In the genomic region with DNA sequence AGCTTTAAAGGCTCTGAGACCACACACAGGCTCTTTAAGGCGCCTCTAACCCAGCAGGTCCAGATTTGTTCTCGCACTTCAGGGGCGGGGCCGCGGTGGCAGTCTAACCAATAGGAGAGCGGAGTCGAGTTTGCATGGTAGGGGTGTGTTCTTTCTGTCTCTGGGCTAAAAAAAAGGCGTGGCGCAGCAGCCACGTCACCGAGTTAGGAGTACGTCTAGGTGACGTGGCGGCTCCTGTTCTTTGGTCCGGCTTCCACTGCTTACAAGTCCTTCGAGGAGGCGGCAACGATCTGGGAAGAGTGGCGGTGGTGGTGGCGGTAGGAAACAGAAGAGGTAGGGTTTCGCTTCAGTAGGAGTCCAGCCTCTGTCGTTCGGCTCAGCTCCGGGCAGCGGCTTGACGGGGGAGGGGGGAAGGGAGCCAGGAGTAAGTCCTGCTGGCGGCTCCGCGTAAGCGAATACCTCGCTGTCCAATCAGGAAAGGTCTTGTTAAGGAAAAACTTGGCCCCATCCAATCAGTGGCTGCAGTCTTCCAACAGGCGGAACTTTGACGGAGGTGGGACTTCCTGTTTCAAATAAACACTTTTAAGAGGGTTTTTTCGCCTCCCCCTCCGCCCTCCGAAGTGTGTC, we compare ENCODE assay signal across 8 mouse cellular contexts. TPM values are rescaled to one million over a fixed set of nuclear protein-coding genes. Genes with fewer than 3 reads are reported as not detected.
A peak's percentile ranks its signal among the peaks of the same experiment; 100 is the strongest.
DNase-seq lines count a peak whose midpoint lies in the region; ATAC-seq and TF ChIP-seq lines count a peak whose summit lies in the region.

Gene Stx5a (plus strand): TSS at position 171 of the 627 bp plus-strand sequence.

- no peaks in the 10 kb centered on the region for H3K9me3 ChIP-seq in embryonic facial prominence, embryonic 15.5 days (replicated peaks)
- no peaks in the 10 kb centered on the region for H3K9me3 ChIP-seq in limb, embryonic 14.5 days (ENCODE audit: control insufficient read depth, low read length)
- H3K9me3 ChIP-seq in midbrain, postnatal 0 days (ENCODE audit: low read length) = no peaks in the 10 kb centered on the region

- peaks cover 67% of the 10 kb centered on the region for H3K36me3 ChIP-seq in embryonic facial prominence, embryonic 15.5 days
- H3K36me3 ChIP-seq in limb, embryonic 14.5 days (ENCODE audit: control insufficient read depth, insufficient read depth, low read length) = peaks cover 72% of the 10 kb centered on the region
- H3K36me3 ChIP-seq in midbrain, postnatal 0 days (ENCODE audit: insufficient read depth, low read length) = peaks cover 32% of the 10 kb centered on the region

- peak; percentile 98 for ATAC-seq in embryonic facial prominence, embryonic 15.5 days (ENCODE audit: insufficient number of reproducible peaks, low FRiP score, low TSS enrichment, low read depth)
- peak; percentile 98 for ATAC-seq in limb, embryonic 14.5 days (ENCODE audit: low FRiP score, low read depth)
- peak; percentile 97 for ATAC-seq in midbrain, postnatal 0 days (ENCODE audit: low FRiP score)

- peak; percentile 59 for TF ChIP-seq POLR2A in bone marrow, adult 2 months (IDR thresholded peaks at IDR 0.05; ENCODE audit: borderline replicate concordance, control insufficient read depth, low read depth, low read length)
- TF ChIP-seq POLR2A in limb, embryonic 14.5 days (IDR thresholded peaks at IDR 0.05; ENCODE audit: borderline replicate concordance, extremely low read depth, insufficient read depth, insufficient read length) = peak; percentile 55; the same call in 1 of the 2 replicates

- WGBS in bone marrow, adult 2 months = under 1% methylated on average over 36 of the region's 36 CpGs
- 0% methylated on average over 36 of the region's 36 CpGs for WGBS in embryonic facial prominence, embryonic 15.5 days
- under 1% methylated on average over 36 of the region's 36 CpGs for WGBS in limb, embryonic 14.5 days
- WGBS in midbrain, postnatal 0 days = under 1% methylated on average over 36 of the region's 36 CpGs

- peaks cover 1% of the 10 kb centered on the region for H3K4me1 ChIP-seq in bone marrow, adult 2 months (ENCODE audit: control insufficient read depth, insufficient read depth, low read length)
- H3K4me1 ChIP-seq in embryonic facial prominence, embryonic 15.5 days = peaks cover 22% of the 10 kb centered on the region
- peaks cover 19% of the 10 kb centered on the region for H3K4me1 ChIP-seq in limb, embryonic 14.5 days (ENCODE audit: control insufficient read depth, insufficient read depth, low read length)
- peaks cover 10% of the 10 kb centered on the region; the same call in 1 of the 2 replicates for H3K4me1 ChIP-seq in midbrain, postnatal 0 days (ENCODE audit: insufficient read depth, low read length)

- peak; percentile 100 for DNase-seq in 416B (ENCODE audit: low read depth)
- peak; percentile 97 for DNase-seq in heart, adult 8-10 months (ENCODE audit: low spot score)
- peak; percentile 98 for DNase-seq in kidney, adult 9 months
- DNase-seq in limb, embryonic 14.5 days (ENCODE audit: low spot score) = peak; percentile 99
- peak; percentile 99 for DNase-seq in midbrain, postnatal 0 days (ENCODE audit: low spot score)
- DNase-seq in spleen, postnatal 14 days (ENCODE audit: low spot score in 2 of 2) = peak; percentile 85 to 90

- peak within 1 kb of the TSS; percentile 97 for H3K27ac ChIP-seq in bone marrow, adult 2 months (ENCODE audit: control insufficient read depth, insufficient read depth, low read depth, low read length, poor library complexity)
- H3K27ac ChIP-seq in embryonic facial prominence, embryonic 15.5 days (replicated peaks) = peak within 1 kb of the TSS; percentile 99
- H3K27ac ChIP-seq in limb, embryonic 14.5 days (replicated peaks; ENCODE audit: low read depth, low read length) = peak within 1 kb of the TSS; percentile 97
- peak within 1 kb of the TSS; percentile 95 for H3K27ac ChIP-seq in midbrain, postnatal 0 days (ENCODE audit: low read depth, low read length)

- no peaks in the 10 kb centered on the region for H3K27me3 ChIP-seq in embryonic facial prominence, embryonic 15.5 days
- H3K27me3 ChIP-seq in limb, embryonic 14.5 days (ENCODE audit: control insufficient read depth, insufficient read depth, low read length) = no peaks in the 10 kb centered on the region
- no peaks in the 10 kb centered on the region for H3K27me3 ChIP-seq in midbrain, postnatal 0 days (ENCODE audit: insufficient read depth, low read length)

- no peak for TF ChIP-seq CTCF in bone marrow, adult 2 months (IDR thresholded peaks at IDR 0.05; ENCODE audit: control insufficient read depth, insufficient read depth, low read length)
- peak; percentile 30 for TF ChIP-seq CTCF in midbrain, postnatal 0 days (IDR thresholded peaks at IDR 0.05)

- H3K4me2 ChIP-seq in embryonic facial prominence, embryonic 15.5 days (replicated peaks) = peak within 1 kb of the TSS; percentile 88
- H3K4me2 ChIP-seq in limb, embryonic 14.5 days (replicated peaks; ENCODE audit: low read depth, low read length, severe bottlenecking) = peak within 1 kb of the TSS; percentile 95
- peak within 1 kb of the TSS; percentile 97 for H3K4me2 ChIP-seq in midbrain, postnatal 0 days (ENCODE audit: low read depth, low read length, poor library complexity, severe bottlenecking)

- H3K4me3 ChIP-seq in bone marrow, adult 2 months (replicated peaks; ENCODE audit: control insufficient read depth, low read depth, low read length) = peak within 1 kb of the TSS; percentile 90
- peak within 1 kb of the TSS; percentile 66 for H3K4me3 ChIP-seq in embryonic facial prominence, embryonic 15.5 days (replicated peaks)
- H3K4me3 ChIP-seq in limb, embryonic 14.5 days (replicated peaks; ENCODE audit: low read length) = peak within 1 kb of the TSS; percentile 96
- H3K4me3 ChIP-seq in midbrain, postnatal 0 days (ENCODE audit: low read depth, low read length) = peak within 1 kb of the TSS; percentile 85

- peak within 1 kb of the TSS; percentile 80 for H3K9ac ChIP-seq in embryonic facial prominence, embryonic 15.5 days
- H3K9ac ChIP-seq in limb, embryonic 14.5 days (ENCODE audit: low read depth, low read length, severe bottlenecking) = peak within 1 kb of the TSS; percentile 88
- peak within 1 kb of the TSS; percentile 86 for H3K9ac ChIP-seq in midbrain, postnatal 0 days (replicated peaks; ENCODE audit: low read length, poor library complexity, severe bottlenecking)

RNA-seq across cellular contexts. Expression of gene Stx5a, which starts in this region (rescaled TPM):
- polyA plus RNA-seq in bone marrow, adult 2 months (2011; ENCODE audit: insufficient read depth, insufficient read length, low replicate concordance, missing spikeins) = 62.1 and 83.9 TPM in 2 replicates
- polyA plus RNA-seq in embryonic facial prominence, embryonic 15.5 days (2015; fragmentation: Nextera tagmentation; extraction: Ambion mirVana) = 168 and 175 TPM in 2 replicates
- 10 to 100 TPM; 20.9 to 27.3 (median 25.4) TPM for total RNA-seq in heart, adult 8-10 months (2022)
- 188 and 197 TPM in 2 replicates for polyA plus RNA-seq in limb, embryonic 14.5 days (2012; rRNA removed)
- polyA plus RNA-seq in limb, embryonic 14.5 days (2014; fragmentation: Nextera tagmentation; extraction: Ambion mirVana) = 161 and 174 TPM in 2 replicates
- 112 and 147 TPM in 2 replicates for total RNA-seq in midbrain, postnatal 0 days (2014; rRNA removed)
- 104 and 106 TPM in 2 replicates for polyA plus RNA-seq in midbrain, postnatal 0 days (2015; fragmentation: Nextera tagmentation; extraction: Ambion mirVana)

Comparison
In these comparisons a context has a peak if more than half of its experiments do, and no peak if none do; other contexts are left out.
1. Peak in every context shown above with its lines: DNase-seq, ATAC-seq, H3K4me3 ChIP-seq and H3K27ac ChIP-seq.